Mouse (Mus musculus) intestine, embryonic 14.5 days (tissue): ENCODE measurements at regions not wholly inside any gene's neighbourhood (a gene's known extent, or its start where the extent isn't known, plus 50 kb on each side); places are given as distances from the start of the nearest gene placed in this dataset.

ENCODE experiments used
- ATAC-seq: fragments of 200-750 bp; cut with Nextera tagmentation; replicated peaks from 2 replicates; pipeline ENCODE4 v1.8.0; 2017; ENCODE audit warnings: low read depth, moderate number of reproducible peaks, moderate TSS enrichment, moderate library complexity; ENCODE audit not compliant: low FRiP score, low TSS enrichment
- DNase-seq: peaks from one replicate; pipeline ENCODE4 v3.0.0-alpha.2; 2018; ENCODE audit warnings: low spot score
- H3K27ac ChIP-seq: fragments of 300-500 bp; sonication (generic); 2 replicates; pipeline ENCODE4 v1.5.1; 2014; ENCODE audit warnings: low read depth, mild to moderate bottlenecking, control low read depth
- H3K27me3 ChIP-seq: fragments of 300-500 bp; sonication (generic); replicated peaks from 2 replicates; pipeline ENCODE4 v1.6.1; 2014; ENCODE audit warnings: low read length, control low read depth; ENCODE audit not compliant: control insufficient read depth, insufficient read depth
- H3K36me3 ChIP-seq: fragments of 300-500 bp; sonication (generic); 2 replicates; pipeline ENCODE4 v1.6.1; 2014; ENCODE audit warnings: low read length, control low read depth; ENCODE audit not compliant: control insufficient read depth, insufficient read depth
- H3K4me1 ChIP-seq: fragments of 300-500 bp; sonication (generic); replicated peaks from 2 replicates; pipeline ENCODE4 v1.6.1; 2014; ENCODE audit warnings: low read length, control low read depth, mixed read lengths; ENCODE audit not compliant: control insufficient read depth, insufficient read depth
- H3K4me2 ChIP-seq: fragments of 300-500 bp; sonication (generic); 2 replicates; pipeline ENCODE4 v1.6.1; 2014; ENCODE audit warnings: low read length
- H3K4me3 ChIP-seq: fragments of 300-500 bp; sonication (generic); 2 replicates; pipeline ENCODE4 v1.5.1; 2014; ENCODE audit warnings: low read depth, low read length, control low read depth, mixed read lengths
- H3K9ac ChIP-seq: fragments of 300-500 bp; sonication (generic); 2 replicates; pipeline ENCODE4 v1.6.1; 2014; ENCODE audit warnings: mild to moderate bottlenecking, low read length
- H3K9me3 ChIP-seq: fragments of 300-500 bp; sonication (generic); 2 replicates; pipeline ENCODE4 v1.6.1; 2016; ENCODE audit warnings: low read length, control low read depth; ENCODE audit not compliant: control insufficient read depth
- WGBS: fragments of 180-500 bp; shearing (Covaris S2); extraction: QIAGEN DNeasy Blood & Tissue Kit; methylation state at CpG from one replicate; pipeline ENCODE4 v1.1.7; 2014; 5-methylcytosine and 5-hydroxymethylcytosine counted together
- microRNA counts: library from miRNA; unstranded; fragments of <30 nt; microRNA quantifications from one replicate; lab custom pipeline; 2016
- microRNA-seq: library from miRNA; unstranded; fragments of <30 nt; microRNA quantifications from one replicate; pipeline ENCODE4, GENCODE M21; 2016

- no peak for DNase-seq
- Histone ChIP-seq H3K36me3 (no peaks in the 10 kb centered on the region), H3K9me3 (no peaks in the 10 kb centered on the region), H3K4me3 (no peak overlapping the region), H3K4me1 (peaks cover 15% of the 10 kb centered on the region), H3K27ac (no peak overlapping the region), H3K9ac (no peak overlapping the region), H3K27me3 (no peaks in the 10 kb centered on the region), H3K4me2 (no peak overlapping the region)
- ATAC-seq = no peak
- WGBS = 86% methylated on average over 5 of the region's 5 CpGs
Measured at GRCm38 (mm10) chr9:41215026-41215425, 53.5 kb upstream of the Ubash3b start.

GRCm38 (mm10) chr9:41212943-41213529 lies 51.5 kb upstream of the Ubash3b start:
- Histone ChIP-seq H3K4me1 (peaks cover 15% of the 10 kb centered on the region), H3K9ac (no peak overlapping the region), H3K27ac (peak overlapping the region; percentile 76), H3K9me3 (no peaks in the 10 kb centered on the region), H3K27me3 (no peaks in the 10 kb centered on the region), H3K4me3 (no peak overlapping the region), H3K36me3 (no peaks in the 10 kb centered on the region), H3K4me2 (peak overlapping the region; percentile 45)
- ATAC-seq = 0 out of 2 replicates have a peak, but pooled peaks have one; percentile 32
- 24% methylated on average over 14 of the region's 14 CpGs for WGBS
- no peak for DNase-seq

GRCm38 (mm10) chr9:41212303-41212901 lies 50.9 kb upstream of the Ubash3b start:
- peaks cover 15% of the 10 kb centered on the region for H3K4me1 ChIP-seq
- WGBS = 2% methylated on average over 7 of the region's 7 CpGs

GRCm38 (mm10) chr9:41211865-41212302 lies 50.4 kb upstream of the Ubash3b start:
- no peak overlapping the region for H3K4me3 ChIP-seq
- H3K4me2 ChIP-seq = peak overlapping the region; percentile 45
- H3K9ac ChIP-seq = no peak overlapping the region
- ATAC-seq = no peak
- no peaks in the 10 kb centered on the region for H3K27me3 ChIP-seq
- DNase-seq = no peak
- WGBS = 41% methylated on average over 10 of the region's 10 CpGs
- no peaks in the 10 kb centered on the region for H3K36me3 ChIP-seq
- peaks cover 18% of the 10 kb centered on the region for H3K4me1 ChIP-seq
- no peaks in the 10 kb centered on the region for H3K9me3 ChIP-seq
- peak overlapping the region; percentile 76 for H3K27ac ChIP-seq

More at GRCm38 (mm10) chr9:41212303-41212901, 50.9 kb upstream of the Ubash3b start:
- Histone ChIP-seq H3K9ac (no peak overlapping the region), H3K9me3 (no peaks in the 10 kb centered on the region), H3K36me3 (no peaks in the 10 kb centered on the region), H3K27me3 (no peaks in the 10 kb centered on the region), H3K4me3 (peak overlapping the region; percentile 15), H3K4me2 (peak overlapping the region; percentile 45), H3K27ac (peak overlapping the region; percentile 76)
- DNase-seq (peak; percentile 66), ATAC-seq (peak; percentile 74)

MicroRNAs encoded in the stretch of these regions (microRNA counts, 519-probe panel; counts per million panel counts)
- microRNA mmu-miR-100 (lab: Ali Mortazavi, UCI) (4,780 counts per million, percentile 81 among the panel's probes with 10 or more counts), microRNA mmu-miR-125b-3p (lab: Ali Mortazavi, UCI) (2,963 counts per million, percentile 34 among the panel's probes with 10 or more counts)

Small RNAs in the stretch of these regions (microRNA-seq; reads per million reads assigned to microRNA genes)
- gene Mir100 = 11,838 reads per million, percentile 96 among the genes with 10 or more reads in this experiment
- gene Mir125b-1 = 792 reads per million, percentile 76 among the genes with 10 or more reads in this experiment
- gene Mirlet7a-2 = 133 reads per million, percentile 62 among the genes with 10 or more reads in this experiment
